ENCODE assay signal across 8 mouse cellular contexts in genomic region chrX:36111622-36112421, GRCm38 (mm10). TPM values are rescaled to one million over a fixed set of nuclear protein-coding genes. Genes with fewer than 3 reads are reported as not detected.
DNase-seq lines count a peak whose midpoint lies in the region; ATAC-seq and TF ChIP-seq lines count a peak whose summit lies in the region.

TSS of gene Il13ra1 (plus strand) at chrX:36112110.

- H3K4me2 ChIP-seq in embryonic facial prominence, embryonic 12.5 days (replicated peaks) = peak within 1 kb of the TSS; percentile 67
- peak within 1 kb of the TSS; percentile 65 for H3K4me2 ChIP-seq in heart, embryonic 11.5 days
- H3K4me2 ChIP-seq in neural tube, embryonic 15.5 days = peak within 1 kb of the TSS; percentile 79

- no peak for TF ChIP-seq CTCF in lung, adult 2 months (IDR thresholded peaks at IDR 0.05; ENCODE audit: insufficient read depth, low read length)

- peak; percentile 56; the same call in 1 of the 2 replicates for ATAC-seq in embryonic facial prominence, embryonic 12.5 days (ENCODE audit: insufficient number of reproducible peaks, insufficient read depth, low FRiP score, low TSS enrichment)
- ATAC-seq in heart, embryonic 11.5 days (replicated peaks; ENCODE audit: insufficient number of reproducible peaks, low FRiP score, low TSS enrichment) = no peak; the same call in 1 of the 2 replicates
- ATAC-seq in neural tube, embryonic 15.5 days (ENCODE audit: low FRiP score) = peak; percentile 87

- 22% methylated on average over 50 of the region's 51 CpGs for WGBS in embryonic facial prominence, embryonic 12.5 days
- 17% methylated on average over 50 of the region's 51 CpGs for WGBS in heart, embryonic 11.5 days (ENCODE audit: insufficient replicate concordance)
- WGBS in lung, adult 2 months = 25% methylated on average over 51 of the region's 51 CpGs
- WGBS in neural tube, embryonic 15.5 days = 28% methylated on average over 51 of the region's 51 CpGs

- peak within 1 kb of the TSS; percentile 56; the same call in 1 of the 2 replicates for H3K9ac ChIP-seq in embryonic facial prominence, embryonic 12.5 days
- H3K9ac ChIP-seq in heart, embryonic 11.5 days (ENCODE audit: low read depth, low read length) = peak within 1 kb of the TSS; percentile 67
- H3K9ac ChIP-seq in neural tube, embryonic 15.5 days (replicated peaks) = peak within 1 kb of the TSS; percentile 44

- no peak within 1 kb of the TSS for H3K27ac ChIP-seq in embryonic facial prominence, embryonic 12.5 days
- H3K27ac ChIP-seq in heart, embryonic 11.5 days (ENCODE audit: low read depth, low read length) = no peak within 1 kb of the TSS
- no peak within 1 kb of the TSS for H3K27ac ChIP-seq in neural tube, embryonic 15.5 days (replicated peaks)

- peak; percentile 71 for DNase-seq in 3134 (ENCODE audit: extremely low read depth, insufficient read length, low spot score)
- peak; percentile 4 for DNase-seq in adrenal gland, adult 8-10 months
- DNase-seq in kidney, adult 9 months = peak; percentile 69
- peak; percentile 47 for DNase-seq in lung, adult 2 months
- peak; percentile 38 for DNase-seq in thymus, postnatal 4 days

- no peaks in the 10 kb centered on the region for H3K4me1 ChIP-seq in embryonic facial prominence, embryonic 12.5 days
- no peaks in the 10 kb centered on the region for H3K4me1 ChIP-seq in heart, embryonic 11.5 days (ENCODE audit: control insufficient read depth, insufficient read depth, low read length)
- no peaks in the 10 kb centered on the region; the same call in 1 of the 2 replicates for H3K4me1 ChIP-seq in lung, adult 2 months (ENCODE audit: control insufficient read depth, insufficient read depth, low read length)
- H3K4me1 ChIP-seq in neural tube, embryonic 15.5 days = no peaks in the 10 kb centered on the region

- TF ChIP-seq POLR2A in lung, adult 2 months (IDR thresholded peaks at IDR 0.05; ENCODE audit: borderline replicate concordance, extremely low read depth, low read depth, low read length) = no peak

- peak within 1 kb of the TSS; percentile 42 for H3K4me3 ChIP-seq in embryonic facial prominence, embryonic 12.5 days
- H3K4me3 ChIP-seq in heart, embryonic 11.5 days (ENCODE audit: low read depth, low read length) = peak within 1 kb of the TSS; percentile 44
- peak within 1 kb of the TSS; percentile 77 for H3K4me3 ChIP-seq in lung, adult 2 months (replicated peaks; ENCODE audit: extremely low read depth, low read depth, low read length)
- H3K4me3 ChIP-seq in neural tube, embryonic 15.5 days (replicated peaks) = peak within 1 kb of the TSS; percentile 50

- H3K9me3 ChIP-seq in embryonic facial prominence, embryonic 12.5 days = no peaks in the 10 kb centered on the region
- H3K9me3 ChIP-seq in heart, embryonic 11.5 days (replicated peaks; ENCODE audit: control insufficient read depth, low read length) = no peaks in the 10 kb centered on the region
- no peaks in the 10 kb centered on the region for H3K9me3 ChIP-seq in neural tube, embryonic 15.5 days (replicated peaks)

- H3K36me3 ChIP-seq in embryonic facial prominence, embryonic 12.5 days = no peaks in the 10 kb centered on the region
- no peaks in the 10 kb centered on the region for H3K36me3 ChIP-seq in heart, embryonic 11.5 days (ENCODE audit: control insufficient read depth, insufficient read depth, low read length)
- H3K36me3 ChIP-seq in neural tube, embryonic 15.5 days = no peaks in the 10 kb centered on the region

- H3K27me3 ChIP-seq in embryonic facial prominence, embryonic 12.5 days = no peaks in the 10 kb centered on the region
- H3K27me3 ChIP-seq in heart, embryonic 11.5 days (ENCODE audit: control insufficient read depth, insufficient read depth, low read length) = no peaks in the 10 kb centered on the region
- no peaks in the 10 kb centered on the region for H3K27me3 ChIP-seq in neural tube, embryonic 15.5 days (replicated peaks)

RNA-seq across cellular contexts. Expression of gene Il13ra1, which starts in this region (rescaled TPM):
- total RNA-seq in adrenal gland, adult 8-10 months (2022) = 10 to 100 TPM in 2 of 4 experiments, 1 to 10 TPM in 2; 6.6 to 13.5 (median 10.2) TPM
- polyA plus RNA-seq in embryonic facial prominence, embryonic 12.5 days (2016; fragmentation: Nextera tagmentation; extraction: Ambion mirVana) = 6.9 and 9.0 TPM in 2 replicates
- polyA plus RNA-seq in heart, embryonic 11.5 days (2014; fragmentation: Nextera tagmentation; extraction: Ambion mirVana) = 17.8 and 21.3 TPM in 2 replicates
- 5.4 and 7.8 TPM in 2 replicates for polyA plus RNA-seq in lung, adult 2 months (2012; rRNA removed)
- polyA plus RNA-seq in neural tube, embryonic 15.5 days (2015; fragmentation: Nextera tagmentation; extraction: Ambion mirVana) = 5.0 and 9.0 TPM in 2 replicates

Comparison
In these comparisons a context has a peak if more than half of its experiments do, and no peak if none do; other contexts are left out.
1. DNase-seq: peak in every context shown above with its lines; median percentile 71 in 3134; 69 in kidney, adult 9 months; 47 in lung, adult 2 months; 38 in thymus, postnatal 4 days; 4 in adrenal gland, adult 8-10 months.